Mouse (Mus musculus) lung, adult 2 months (tissue): ENCODE data around the gene Tmem208.

Source experiments
- CTCF ChIP-seq: fragments of 200-500 bp; IDR thresholded peaks from 2 replicates; pipeline ENCODE4 v1.5.1; 2011; ENCODE audit warnings: mild to moderate bottlenecking, low read length, control low read depth; ENCODE audit not compliant: insufficient read depth
- POLR2A ChIP-seq: fragments of 200-500 bp; IDR thresholded peaks from 2 replicates; pipeline ENCODE4 v1.6.1; 2011; ENCODE audit warnings: low read depth, mild to moderate bottlenecking, control low read depth, low read length, borderline replicate concordance; ENCODE audit errors: extremely low read depth

- TF ChIP-seq CTCF, result no peak
- TF ChIP-seq POLR2A, result no peak
Observed at GRCm38 (mm10) chr8:105331469-105331868, 5.3 kb downstream of the Tmem208 start.
